Mouse (Mus musculus): Measurements from ENCODE around the gene Gm2431. TPM values are rescaled to one million over a fixed set of nuclear protein-coding genes. Genes with fewer than 3 reads are reported as not detected.
"Not testable (repeated sequence)": the region's sequence is repeated elsewhere in the genome, so short reads cannot be mapped to it uniquely, and the experiment has no call there.

The Gm2431 gene
- polyA plus RNA-seq, 1 experiment from 2014 or later, result not detected

DNA sequence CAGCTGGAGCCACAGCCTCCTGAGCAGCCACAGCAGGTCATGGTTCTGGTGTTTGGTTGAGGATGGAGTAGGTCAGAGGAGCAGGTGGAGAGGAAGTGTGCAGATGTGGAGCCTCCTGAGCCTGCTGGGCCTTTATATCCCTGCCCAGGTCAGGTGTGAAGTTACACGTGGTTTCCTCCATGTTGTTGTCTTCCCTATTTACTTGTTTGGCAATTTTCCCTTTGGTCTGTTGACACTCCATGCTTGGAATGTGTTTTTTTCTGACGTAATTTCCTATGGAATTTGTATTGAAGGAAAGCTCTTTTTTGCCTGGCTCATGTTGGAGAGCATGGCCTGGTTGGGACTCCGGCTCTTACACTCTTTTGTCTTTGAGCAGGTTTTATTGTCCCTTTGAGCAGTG, 28.3 kb downstream of the Gm2431 start, which contains the start of gene Krtap5-5:
TSS of gene Krtap5-5 (minus strand) at position 101 of the 400 bp plus-strand sequence.
- not testable (repeated sequence) for ATAC-seq; H3K36me3 ChIP-seq (ENCODE audit: control insufficient read depth, insufficient read depth, low read length); H3K27ac ChIP-seq (ENCODE audit: low read length); H3K9me3 ChIP-seq (ENCODE audit: control insufficient read depth, low read length); H3K27me3 ChIP-seq (replicated peaks; ENCODE audit: control insufficient read depth, insufficient read depth, low read length); H3K9ac ChIP-seq (ENCODE audit: low read depth, low read length); H3K4me2 ChIP-seq (ENCODE audit: low read depth, low read length); H3K4me3 ChIP-seq (ENCODE audit: low read length); H3K4me1 ChIP-seq (ENCODE audit: control insufficient read depth, insufficient read depth, low read length)
- 54% methylated on average over 3 of the region's 3 CpGs for WGBS

DNA sequence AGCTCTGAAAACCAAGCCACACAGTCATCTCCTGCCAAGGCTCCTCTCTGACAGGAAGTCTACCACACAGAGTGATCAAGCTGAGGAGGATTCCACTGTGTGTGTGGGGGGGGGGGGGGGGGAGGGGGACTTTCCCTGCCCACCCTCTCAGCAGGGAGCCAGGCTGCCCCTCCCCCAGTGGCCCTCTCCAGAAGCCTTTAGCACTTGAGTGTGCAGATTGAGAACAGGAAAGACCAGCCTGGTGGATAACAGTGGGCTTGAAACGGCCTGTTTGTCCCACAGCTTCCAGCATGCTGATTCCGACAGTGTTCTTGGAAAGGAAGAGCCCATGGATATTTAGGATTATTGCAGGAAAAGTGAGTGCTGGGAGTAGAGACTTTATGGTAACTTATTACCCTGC, 33.6 kb downstream of the Gm2431 start:
- H3K27ac ChIP-seq (ENCODE audit: low read length), result no peak overlapping the region
- no peaks in the 10 kb centered on the region for H3K36me3 ChIP-seq (ENCODE audit: control insufficient read depth, insufficient read depth, low read length)
- H3K4me3 ChIP-seq (ENCODE audit: low read length), result no peak overlapping the region
- no peak for ATAC-seq
- no peaks in the 10 kb centered on the region for H3K9me3 ChIP-seq (ENCODE audit: control insufficient read depth, low read length)
- no peak overlapping the region for H3K4me2 ChIP-seq (ENCODE audit: low read depth, low read length)
- H3K27me3 ChIP-seq (replicated peaks; ENCODE audit: control insufficient read depth, insufficient read depth, low read length), result no peaks in the 10 kb centered on the region
- no peak overlapping the region for H3K9ac ChIP-seq (ENCODE audit: low read depth, low read length)
- no peaks in the 10 kb centered on the region for H3K4me1 ChIP-seq (ENCODE audit: control insufficient read depth, insufficient read depth, low read length)
- WGBS, result 34% methylated on average over 2 of the region's 2 CpGs

- not testable (repeated sequence) for H3K4me2 ChIP-seq (ENCODE audit: low read depth, low read length); H3K27ac ChIP-seq (ENCODE audit: low read length); H3K9ac ChIP-seq (ENCODE audit: low read depth, low read length); H3K36me3 ChIP-seq (ENCODE audit: control insufficient read depth, insufficient read depth, low read length); H3K4me3 ChIP-seq (ENCODE audit: low read length); H3K4me1 ChIP-seq (ENCODE audit: control insufficient read depth, insufficient read depth, low read length); H3K27me3 ChIP-seq (replicated peaks; ENCODE audit: control insufficient read depth, insufficient read depth, low read length); ATAC-seq; H3K9me3 ChIP-seq (ENCODE audit: control insufficient read depth, low read length)
- 58% methylated on average over 1 of the region's 1 CpGs for WGBS
Measured at GRCm38 (mm10) chr7:142212136-142212535, 46.0 kb downstream of the Gm2431 start.

DNA sequence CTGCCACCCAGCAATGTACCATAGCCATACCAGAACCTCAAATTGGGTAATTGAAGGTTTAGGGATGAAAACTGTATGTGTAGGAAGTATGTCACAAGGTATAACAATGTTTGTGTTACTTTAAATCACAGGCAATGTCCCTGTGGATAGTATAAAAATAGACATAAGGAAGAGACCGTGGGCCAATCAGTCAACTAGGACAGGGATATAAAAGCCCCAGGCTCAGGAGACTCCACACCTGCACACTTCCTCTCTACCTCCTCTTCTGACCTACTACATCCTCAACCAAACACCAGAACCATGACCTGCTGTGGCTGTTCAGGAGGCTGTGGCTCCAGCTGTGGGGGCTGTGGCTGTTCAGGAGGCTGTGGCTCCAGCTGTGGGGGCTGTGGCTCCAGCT, 46.6 kb downstream of the Gm2431 start, which contains the start of gene Gm7579:
TSS of gene Gm7579 (plus strand) at position 301 of the 400 bp plus-strand sequence.
- H3K9ac ChIP-seq (ENCODE audit: low read depth, low read length), result no peak within 1 kb of the TSS
- no peak for ATAC-seq
- H3K27me3 ChIP-seq (replicated peaks; ENCODE audit: control insufficient read depth, insufficient read depth, low read length), result no peaks in the 10 kb centered on the region
- no peak within 1 kb of the TSS for H3K4me2 ChIP-seq (ENCODE audit: low read depth, low read length)
- no peaks in the 10 kb centered on the region for H3K36me3 ChIP-seq (ENCODE audit: control insufficient read depth, insufficient read depth, low read length)
- WGBS, result 68% methylated on average over 1 of the region's 1 CpGs
- H3K9me3 ChIP-seq (ENCODE audit: control insufficient read depth, low read length), result no peaks in the 10 kb centered on the region; the same call in 1 of the 2 replicates
- H3K4me3 ChIP-seq (ENCODE audit: low read length), result no peak within 1 kb of the TSS
- no peak within 1 kb of the TSS for H3K27ac ChIP-seq (ENCODE audit: low read length)
- H3K4me1 ChIP-seq (ENCODE audit: control insufficient read depth, insufficient read depth, low read length), result no peaks in the 10 kb centered on the region

Other genes with a start within 250 kb of the Gm2431 start
- gene Mob2, start 197.3 kb downstream of the Gm2431 start, polyA plus RNA-seq (2015; fragmentation: Nextera tagmentation; extraction: Ambion mirVana), result 57.8 and 64.4 TPM in 2 replicates
- gene Dusp8, start 162.5 kb downstream of the Gm2431 start, polyA plus RNA-seq (2015; fragmentation: Nextera tagmentation; extraction: Ambion mirVana), result 4.8 and 5.6 TPM in 2 replicates
- not detected in 2 replicates for gene Gm45618, start 137.6 kb downstream of the Gm2431 start, polyA plus RNA-seq (2015; fragmentation: Nextera tagmentation; extraction: Ambion mirVana)
- gene Gm39115, start 122.3 kb downstream of the Gm2431 start, polyA plus RNA-seq (2015; fragmentation: Nextera tagmentation; extraction: Ambion mirVana), result not detected in 2 replicates
- gene Gm45337, start 113.7 kb downstream of the Gm2431 start, polyA plus RNA-seq (2015; fragmentation: Nextera tagmentation; extraction: Ambion mirVana), result not detected in 2 replicates
- not detected in 2 replicates for gene Gm29735, start 101.2 kb downstream of the Gm2431 start, polyA plus RNA-seq (2015; fragmentation: Nextera tagmentation; extraction: Ambion mirVana)
- not detected in 2 replicates for gene Gm4553, start 92.6 kb downstream of the Gm2431 start, polyA plus RNA-seq (2015; fragmentation: Nextera tagmentation; extraction: Ambion mirVana)
- gene Krtap5-2, start 82.3 kb downstream of the Gm2431 start, polyA plus RNA-seq (2015; fragmentation: Nextera tagmentation; extraction: Ambion mirVana), result not detected in 2 replicates
- not detected in 2 replicates for gene Gm10153, start 68.0 kb downstream of the Gm2431 start, polyA plus RNA-seq (2015; fragmentation: Nextera tagmentation; extraction: Ambion mirVana)
- gene Krtap5-3, start 57.0 kb downstream of the Gm2431 start, polyA plus RNA-seq (2015; fragmentation: Nextera tagmentation; extraction: Ambion mirVana), result not detected in 2 replicates
- gene Gm7579, start 46.5 kb downstream of the Gm2431 start, polyA plus RNA-seq (2015; fragmentation: Nextera tagmentation; extraction: Ambion mirVana), result not detected in 2 replicates
- not detected in 2 replicates for gene Krtap5-5, start 28.4 kb downstream of the Gm2431 start, polyA plus RNA-seq (2015; fragmentation: Nextera tagmentation; extraction: Ambion mirVana)
- not detected in 2 replicates for gene Gm40460, start 17.3 kb downstream of the Gm2431 start, polyA plus RNA-seq (2015; fragmentation: Nextera tagmentation; extraction: Ambion mirVana)
- gene Gm4559, start 16.0 kb upstream of the Gm2431 start, polyA plus RNA-seq (2015; fragmentation: Nextera tagmentation; extraction: Ambion mirVana), result not detected in 2 replicates
- not detected in 2 replicates for gene Krtap5-1, start 38.8 kb upstream of the Gm2431 start, polyA plus RNA-seq (2015; fragmentation: Nextera tagmentation; extraction: Ambion mirVana)
- not detected in 2 replicates for gene Krtap5-4, start 45.2 kb upstream of the Gm2431 start, polyA plus RNA-seq (2015; fragmentation: Nextera tagmentation; extraction: Ambion mirVana)
- gene Ifitm10, start 115.4 kb upstream of the Gm2431 start, polyA plus RNA-seq (2015; fragmentation: Nextera tagmentation; extraction: Ambion mirVana), result 1.8 and 2.4 TPM in 2 replicates
- gene Gm49369, start 124.3 kb upstream of the Gm2431 start, polyA plus RNA-seq (2015; fragmentation: Nextera tagmentation; extraction: Ambion mirVana), result 0.43 and 2.3 TPM in 2 replicates
- gene Ctsd, start 129.7 kb upstream of the Gm2431 start, polyA plus RNA-seq (2015; fragmentation: Nextera tagmentation; extraction: Ambion mirVana), result 395 and 444 TPM in 2 replicates
- 8.8 and 10.4 TPM in 2 replicates for gene Syt8, start 176.5 kb upstream of the Gm2431 start, polyA plus RNA-seq (2015; fragmentation: Nextera tagmentation; extraction: Ambion mirVana)
- gene Tnni2, start 183.5 kb upstream of the Gm2431 start, polyA plus RNA-seq (2015; fragmentation: Nextera tagmentation; extraction: Ambion mirVana), result 4.3 and 4.7 TPM in 2 replicates
- gene Lsp1, start 202.5 kb upstream of the Gm2431 start, polyA plus RNA-seq (2015; fragmentation: Nextera tagmentation; extraction: Ambion mirVana), result 125 and 134 TPM in 2 replicates
- 2.1 and 3.2 TPM in 2 replicates for gene Tnnt3, start 240.5 kb upstream of the Gm2431 start, polyA plus RNA-seq (2015; fragmentation: Nextera tagmentation; extraction: Ambion mirVana)

Measured in intestine, embryonic 16.5 days (tissue).